Mouse (Mus musculus) limb, embryonic 12.5 days (tissue): ENCODE data around the gene Samd11. TPM values are rescaled to one million over a fixed set of nuclear protein-coding genes. Genes with fewer than 3 reads are reported as not detected.

ENCODE experiments used
- ATAC-seq: fragments of 200-750 bp; cut with Nextera tagmentation; 2 replicates; pipeline ENCODE4 v1.8.0; 2017; ENCODE audit warnings: low read depth, moderate TSS enrichment; ENCODE audit not compliant: insufficient number of reproducible peaks, insufficient read depth, low FRiP score, low TSS enrichment
- H3K27ac ChIP-seq: fragments of 300-500 bp; sonication (generic); 2 replicates; pipeline ENCODE4 v1.5.1; 2016; ENCODE audit warnings: mild to moderate bottlenecking, moderate library complexity
- H3K27me3 ChIP-seq: fragments of 300-500 bp; sonication (generic); 2 replicates; pipeline ENCODE4 v1.6.1; 2016; ENCODE audit warnings: mild to moderate bottlenecking, moderate library complexity
- H3K36me3 ChIP-seq: fragments of 300-500 bp; sonication (generic); 2 replicates; pipeline ENCODE4 v1.6.1; 2016; ENCODE audit warnings: mild to moderate bottlenecking, moderate library complexity
- H3K4me1 ChIP-seq: fragments of 300-500 bp; sonication (generic); replicated peaks from 2 replicates; pipeline ENCODE4 v1.6.1; 2016
- H3K4me2 ChIP-seq: fragments of 300-500 bp; sonication (generic); 2 replicates; pipeline ENCODE4 v1.6.1; 2016; ENCODE audit warnings: mild to moderate bottlenecking, moderate library complexity
- H3K4me3 ChIP-seq: fragments of 300-500 bp; sonication (generic); replicated peaks from 2 replicates; pipeline ENCODE4 v1.5.1; 2016; ENCODE audit warnings: mild to moderate bottlenecking
- H3K9ac ChIP-seq: fragments of 300-500 bp; sonication (generic); replicated peaks from 2 replicates; pipeline ENCODE4 v1.6.1; 2016; ENCODE audit warnings: mild to moderate bottlenecking, moderate library complexity
- H3K9me3 ChIP-seq: fragments of 300-500 bp; sonication (generic); 2 replicates; pipeline ENCODE4 v1.6.1; 2016; ENCODE audit warnings: mild to moderate bottlenecking, moderate library complexity
- WGBS: fragments of 180-500 bp; shearing (Covaris S2); methylation state at CpG from one replicate; pipeline ENCODE4 v1.1.7; 2016; 5-methylcytosine and 5-hydroxymethylcytosine counted together
- polyA plus RNA-seq: library from polyadenylated mRNA; unstranded; fragments of >200 nt; fragmentation: Nextera tagmentation; extraction: Ambion mirVana; gene quantifications from 2 replicates; pipeline ENCODE4 v1.2.1, GENCODE M21; 2016

The Samd11 gene
- polyA plus RNA-seq, 1 experiment from 2014 or later, result 0.50 TPM

DNA sequence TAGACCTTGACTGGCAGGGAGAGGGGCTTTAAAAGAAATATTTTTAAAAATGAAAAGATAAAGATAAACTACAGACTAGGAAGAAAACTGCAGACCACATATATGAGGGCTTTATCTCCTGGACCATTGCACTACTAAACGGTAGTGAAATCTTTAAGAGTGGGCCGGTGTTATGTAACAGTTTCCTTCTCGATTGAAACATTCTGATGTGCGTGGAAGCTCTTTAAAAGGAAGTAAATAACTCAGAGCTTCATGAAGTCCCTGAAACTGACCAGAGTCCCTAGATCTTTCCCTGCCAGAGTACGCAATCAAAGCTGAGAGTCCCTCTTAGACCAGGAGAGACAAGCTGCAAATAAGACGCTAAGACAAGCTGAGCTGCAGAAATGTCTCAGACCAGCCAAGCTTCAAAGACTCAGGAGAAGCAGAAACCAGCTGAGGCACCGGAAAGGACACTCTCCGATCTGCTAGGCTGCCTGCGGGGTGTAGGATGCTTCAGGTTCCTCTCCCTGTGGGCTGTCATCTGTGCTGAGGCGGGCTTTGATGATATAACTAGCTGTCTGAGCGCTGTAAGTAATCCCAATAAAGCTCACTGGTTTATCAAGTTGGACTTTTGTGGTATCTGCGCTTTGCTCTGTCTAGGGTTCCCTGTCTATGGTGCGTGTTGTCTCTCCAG, 45.4 kb downstream of the Samd11 start:
- H3K27me3 ChIP-seq, result peaks cover 11% of the 10 kb centered on the region
- H3K9ac ChIP-seq, result no peak overlapping the region
- H3K9me3 ChIP-seq, result no peaks in the 10 kb centered on the region
- H3K36me3 ChIP-seq, result no peaks in the 10 kb centered on the region
- no peak overlapping the region for H3K4me2 ChIP-seq
- no peak overlapping the region for H3K27ac ChIP-seq
- ATAC-seq, result no peak
- 69% methylated on average over 13 of the region's 13 CpGs for WGBS
- no peak overlapping the region for H3K4me3 ChIP-seq
- H3K4me1 ChIP-seq, result no peaks in the 10 kb centered on the region

DNA sequence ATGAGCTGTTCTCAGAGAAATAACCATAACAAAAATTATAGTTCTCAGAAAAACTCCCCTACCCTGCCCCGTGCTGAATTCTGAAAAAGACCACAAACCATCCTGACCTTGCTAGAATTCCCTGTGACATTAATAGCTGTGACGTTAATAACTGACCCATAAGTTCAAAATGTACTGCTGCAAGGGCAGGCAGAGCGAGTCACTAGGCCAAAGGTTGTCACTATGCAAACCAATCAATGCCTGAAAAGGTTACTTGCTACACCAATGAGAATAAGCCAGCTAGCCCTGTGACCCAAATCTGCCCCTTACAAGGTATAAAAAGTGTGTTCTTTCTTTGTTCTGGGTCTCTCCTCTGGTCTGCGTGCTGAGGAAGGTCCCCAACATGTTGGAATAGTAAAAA, 46.6 kb downstream of the Samd11 start:
- ATAC-seq, result no peak
- Histone ChIP-seq H3K27ac (no peak overlapping the region), H3K9me3 (no peaks in the 10 kb centered on the region), H3K27me3 (peaks cover 23% of the 10 kb centered on the region), H3K4me1 (peaks cover 7% of the 10 kb centered on the region; the same call in 1 of the 2 replicates), H3K9ac (no peak overlapping the region), H3K4me3 (no peak overlapping the region), H3K36me3 (no peaks in the 10 kb centered on the region), H3K4me2 (no peak overlapping the region)
- 95% methylated on average over 4 of the region's 4 CpGs for WGBS

DNA sequence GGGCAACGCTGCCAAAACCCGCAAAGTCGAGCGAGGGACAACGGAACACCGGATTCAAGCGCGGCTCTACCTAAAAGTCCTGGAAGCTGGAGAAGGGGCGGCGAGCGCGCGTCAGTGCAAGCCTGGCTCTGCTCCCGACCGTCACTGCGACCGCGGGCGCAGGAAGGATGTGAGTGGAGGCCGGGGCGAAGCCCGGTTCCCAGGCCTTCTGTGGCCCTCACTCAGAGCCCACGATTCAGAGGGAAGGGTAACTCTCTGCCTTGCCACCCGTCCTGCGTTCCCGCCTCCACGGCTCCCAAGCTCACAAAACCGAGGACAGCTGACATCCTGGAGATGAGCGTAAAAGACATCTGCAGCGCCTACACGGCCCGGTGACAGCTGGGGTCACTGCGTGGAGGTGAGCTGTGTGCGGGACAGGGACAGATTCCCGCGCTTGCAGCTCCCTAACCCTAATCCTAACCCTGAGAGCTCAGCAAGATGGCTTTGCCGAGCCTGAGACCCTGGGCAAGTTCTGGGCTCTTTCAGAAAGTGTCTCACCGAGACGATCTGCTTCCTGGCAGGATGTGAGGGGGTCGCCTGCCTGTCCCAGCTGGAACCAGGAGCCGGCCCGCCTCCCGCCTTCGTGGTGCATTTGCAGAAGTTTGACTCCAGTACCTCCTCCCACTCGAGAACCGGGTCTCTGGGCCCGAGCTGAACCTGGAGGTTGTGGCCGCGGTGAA, 51.9 kb downstream of the Samd11 start:
- H3K27ac ChIP-seq, result no peak overlapping the region
- H3K36me3 ChIP-seq, result no peaks in the 10 kb centered on the region
- H3K4me2 ChIP-seq, result peak overlapping the region; percentile 97
- H3K9me3 ChIP-seq, result no peaks in the 10 kb centered on the region
- peaks cover 19% of the 10 kb centered on the region for H3K4me1 ChIP-seq
- H3K9ac ChIP-seq, result peak overlapping the region; percentile 58
- H3K4me3 ChIP-seq, result peak overlapping the region; percentile 57
- peaks cover 43% of the 10 kb centered on the region for H3K27me3 ChIP-seq
- no peak for ATAC-seq
- under 1% methylated on average over 49 of the region's 49 CpGs for WGBS

DNA sequence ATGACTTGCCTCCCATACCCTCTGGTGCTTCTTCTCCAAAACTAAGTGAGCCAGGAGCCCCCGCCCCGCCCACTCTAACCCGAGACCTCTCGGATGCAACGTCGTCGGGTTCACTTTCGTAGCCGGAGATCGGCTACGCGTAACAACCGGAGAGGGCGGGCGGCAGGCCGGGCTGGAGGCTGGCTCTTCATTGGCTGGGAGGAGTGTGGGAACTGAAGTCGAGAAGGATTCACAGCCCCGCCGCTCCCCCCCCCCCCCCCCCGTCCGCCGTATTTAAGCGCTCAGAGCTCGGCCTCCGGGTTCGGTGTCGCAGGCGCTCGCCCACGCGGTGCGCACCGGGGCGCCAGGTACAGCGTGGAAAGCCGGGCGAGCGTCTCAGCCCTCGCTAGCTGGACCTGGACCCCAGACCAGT, 52.5 kb downstream of the Samd11 start, which contains the start of gene AW011738:
Gene AW011738 (plus strand): TSS at position 304 of the 412 bp plus-strand sequence.
- ATAC-seq, result peak; percentile 57
- under 1% methylated on average over 30 of the region's 39 CpGs for WGBS
- H3K4me3 ChIP-seq, result peak within 1 kb of the TSS; percentile 57
- H3K27ac ChIP-seq, result no peak within 1 kb of the TSS
- peak within 1 kb of the TSS; percentile 58 for H3K9ac ChIP-seq
- H3K4me2 ChIP-seq, result peak within 1 kb of the TSS; percentile 97
- no peaks in the 10 kb centered on the region for H3K36me3 ChIP-seq
- H3K4me1 ChIP-seq, result peaks cover 19% of the 10 kb centered on the region
- no peaks in the 10 kb centered on the region for H3K9me3 ChIP-seq
- peaks cover 43% of the 10 kb centered on the region for H3K27me3 ChIP-seq

DNA sequence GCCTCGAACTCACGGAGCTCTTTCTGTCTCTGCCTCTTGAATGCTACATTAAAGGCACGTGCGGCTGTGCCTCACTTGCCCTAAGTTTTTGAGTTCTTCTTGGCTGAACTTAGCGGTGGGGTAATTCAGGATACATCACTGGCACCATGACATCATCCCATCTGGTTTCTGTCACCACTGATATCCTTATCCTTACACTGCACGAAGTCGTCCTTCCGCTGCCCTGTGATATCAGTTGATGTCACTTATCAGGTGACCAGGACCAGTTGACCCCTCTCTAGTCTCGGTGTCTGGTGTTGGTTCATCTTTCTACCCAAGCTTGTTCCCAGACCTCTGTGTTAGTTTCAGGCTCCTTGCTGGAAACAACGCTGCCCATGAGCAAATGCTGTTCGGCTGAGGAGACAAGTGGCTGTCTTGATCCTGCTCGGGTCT, 53.0 kb downstream of the Samd11 start:
- WGBS, result 43% methylated on average over 12 of the region's 12 CpGs

DNA sequence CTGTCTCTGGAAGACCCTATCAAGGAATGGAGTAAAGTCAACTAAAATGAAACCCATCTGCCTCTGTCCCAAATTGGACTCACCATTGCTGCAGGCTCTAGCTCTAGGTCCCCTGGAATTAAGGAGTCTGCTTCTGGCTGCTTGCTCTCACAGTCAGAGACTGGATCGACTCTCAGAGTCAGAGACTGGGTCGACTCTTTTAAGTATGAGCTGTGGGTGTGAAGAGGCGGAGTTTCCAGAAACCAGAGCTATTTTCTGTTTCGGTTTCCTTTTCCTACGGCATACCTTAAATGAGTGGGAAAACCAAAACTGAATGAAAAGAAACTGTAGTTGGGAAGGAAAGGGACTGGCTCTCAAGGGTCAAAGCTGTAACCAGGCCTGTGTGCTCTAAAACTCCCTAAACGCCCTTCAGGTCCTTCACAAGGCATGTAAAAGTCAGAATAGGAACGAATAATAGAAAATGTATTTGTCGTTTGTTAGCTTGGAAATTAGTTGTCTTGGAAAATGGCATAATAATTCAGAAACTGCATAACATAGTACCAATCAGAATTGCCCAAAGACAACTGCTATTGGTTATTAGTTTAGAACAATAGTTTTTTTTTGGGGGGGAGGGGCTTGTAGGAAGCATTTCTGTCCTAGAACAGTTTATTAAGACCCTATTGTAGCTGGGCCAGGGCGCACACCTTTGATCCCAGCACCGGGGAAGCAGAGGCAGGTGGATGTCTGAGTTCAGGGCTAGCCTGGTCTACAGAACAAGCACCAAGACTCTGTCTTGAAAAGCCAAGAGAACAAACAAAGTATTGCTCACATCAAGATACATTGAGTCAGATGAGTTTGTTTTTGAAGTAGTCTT, 54.6 kb downstream of the Samd11 start, which contains the start of gene Isg15:
Gene Isg15 (minus strand): TSS at position 196 of the 853 bp plus-strand sequence.
- no peak within 1 kb of the TSS for H3K4me2 ChIP-seq

More for the DNA sequence above, 53.0 kb downstream of the Samd11 start:
- Histone ChIP-seq H3K4me1 (peaks cover 19% of the 10 kb centered on the region), H3K27ac (no peak overlapping the region), H3K9ac (no peak overlapping the region), H3K4me2 (peak overlapping the region; percentile 97), H3K9me3 (no peaks in the 10 kb centered on the region), H3K36me3 (no peaks in the 10 kb centered on the region), H3K4me3 (peak overlapping the region; percentile 57), H3K27me3 (peaks cover 43% of the 10 kb centered on the region)
- ATAC-seq, result no peak

DNA sequence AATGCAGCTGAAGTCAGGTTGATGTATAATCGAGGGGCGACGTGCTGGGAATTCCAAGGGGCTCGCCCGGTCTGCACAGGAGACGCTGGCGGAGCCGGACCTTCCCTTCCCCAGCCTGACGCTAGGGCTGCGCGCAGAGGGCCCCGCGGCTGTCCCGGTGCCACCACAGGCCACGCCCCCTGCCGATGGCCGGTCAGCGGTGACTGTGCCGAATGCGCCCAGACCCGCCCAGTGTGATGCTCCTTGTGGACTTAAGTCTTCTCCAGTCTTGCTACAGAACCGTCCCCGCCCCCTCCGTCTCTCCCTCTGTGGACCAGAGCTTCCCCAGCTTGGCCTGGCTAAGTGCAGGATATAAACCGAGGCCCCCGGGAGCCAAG, 57.6 kb downstream of the Samd11 start:
- Histone ChIP-seq H3K4me1 (peaks cover 38% of the 10 kb centered on the region), H3K36me3 (peaks cover 23% of the 10 kb centered on the region), H3K27me3 (peaks cover 9% of the 10 kb centered on the region), H3K9me3 (no peaks in the 10 kb centered on the region), H3K9ac (peak overlapping the region; percentile 90), H3K27ac (peak overlapping the region; percentile 96), H3K4me3 (peak overlapping the region; percentile 93), H3K4me2 (peak overlapping the region; percentile 82)
- peak; percentile 89 for ATAC-seq
- under 1% methylated on average over 26 of the region's 26 CpGs for WGBS

More for the DNA sequence above, 54.6 kb downstream of the Samd11 start, which contains the start of gene Isg15:
- H3K9me3 ChIP-seq, result no peaks in the 10 kb centered on the region
- peaks cover 23% of the 10 kb centered on the region for H3K4me1 ChIP-seq
- no peaks in the 10 kb centered on the region for H3K36me3 ChIP-seq
- H3K27ac ChIP-seq, result no peak within 1 kb of the TSS
- peaks cover 39% of the 10 kb centered on the region for H3K27me3 ChIP-seq
- no peak within 1 kb of the TSS for H3K9ac ChIP-seq
- WGBS, result 52% methylated on average over 10 of the region's 10 CpGs
- no peak within 1 kb of the TSS for H3K4me3 ChIP-seq
- ATAC-seq, result no peak

DNA sequence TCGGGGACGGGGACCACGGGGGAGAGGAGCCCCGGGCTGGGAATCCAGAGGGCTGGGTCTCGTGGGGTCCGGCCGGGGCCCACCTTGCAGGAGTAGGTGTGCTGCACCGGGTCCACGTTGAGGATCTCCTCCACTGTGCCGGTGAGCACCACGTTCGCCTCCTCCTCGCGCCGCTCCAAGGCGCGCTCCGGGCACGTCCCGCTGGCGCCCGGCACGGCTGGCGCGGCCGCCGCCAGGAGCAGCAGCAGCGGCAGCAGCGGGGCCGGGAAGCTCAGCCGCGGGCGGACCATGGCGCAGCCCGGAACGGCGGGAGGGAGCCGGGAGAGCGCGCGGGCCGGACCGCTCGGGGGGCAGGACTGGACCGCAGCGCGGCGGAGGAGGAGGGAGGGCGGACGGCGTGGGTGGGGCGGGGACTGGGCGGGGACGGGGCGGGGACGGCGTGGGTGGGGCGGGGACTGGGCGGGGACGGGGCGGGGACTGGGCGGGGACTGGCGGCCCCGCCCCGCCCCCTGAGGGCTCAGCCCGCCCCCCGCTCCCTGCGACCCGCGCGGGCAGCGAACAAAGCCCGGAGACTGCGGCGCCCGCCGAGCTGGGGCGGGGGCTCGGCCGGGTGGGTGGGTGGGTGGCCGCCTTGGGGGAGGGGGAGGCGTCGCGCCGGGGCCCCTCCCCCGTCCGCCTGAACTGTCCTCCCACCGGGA, 58.2 kb downstream of the Samd11 start, which contains the start of gene Agrn:
Gene Agrn (minus strand): TSS at position 358 of the 698 bp plus-strand sequence.
- peak within 1 kb of the TSS; percentile 90 for H3K9ac ChIP-seq
- WGBS, result under 1% methylated on average over 44 of the region's 88 CpGs
- H3K27ac ChIP-seq, result peak within 1 kb of the TSS; percentile 96
- H3K36me3 ChIP-seq, result peaks cover 29% of the 10 kb centered on the region
- peaks cover 3% of the 10 kb centered on the region for H3K27me3 ChIP-seq
- peak; percentile 68 for ATAC-seq
- H3K9me3 ChIP-seq, result no peaks in the 10 kb centered on the region
- H3K4me2 ChIP-seq, result peak within 1 kb of the TSS; percentile 82
- H3K4me3 ChIP-seq, result peak within 1 kb of the TSS; percentile 93
- peaks cover 39% of the 10 kb centered on the region for H3K4me1 ChIP-seq
